Mouse (Mus musculus): ENCODE measurements around the gene Bri3. TPM values are rescaled to one million over a fixed set of nuclear protein-coding genes. Genes with fewer than 3 reads are reported as not detected.

Bri3 gene
- polyA plus RNA-seq, 1 experiment from 2014 or later: 133 TPM

DNA sequence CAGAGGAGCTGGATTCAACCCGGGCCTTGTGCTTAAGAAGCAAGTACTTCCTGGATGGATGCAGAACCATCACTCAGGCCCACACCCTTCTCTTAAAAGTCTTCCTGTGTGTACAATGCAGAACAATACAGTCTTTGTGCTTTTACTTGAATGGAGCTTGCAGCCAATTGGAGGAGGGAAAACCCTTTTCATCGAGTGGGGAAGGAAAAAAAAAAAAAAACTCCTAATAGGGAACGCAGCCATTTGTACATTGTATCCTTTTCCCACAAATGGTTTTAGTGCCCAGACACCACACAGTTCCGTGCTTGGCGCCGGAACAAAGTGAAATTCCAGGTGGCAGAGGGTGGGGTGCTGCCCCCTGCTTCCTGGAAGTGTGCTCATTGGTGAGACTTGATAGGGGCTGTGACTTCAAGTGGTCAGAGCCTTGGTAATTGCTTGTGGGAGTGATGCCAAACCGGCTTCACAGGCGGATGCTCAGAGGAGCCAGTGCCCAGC, 235.5 kb downstream of the Bri3 start:
- H3K4me1 ChIP-seq (replicated peaks): no peaks in the 10 kb centered on the region
- 61% methylated on average over 8 of the region's 8 CpGs for WGBS
- H3K27me3 ChIP-seq (replicated peaks): no peaks in the 10 kb centered on the region
- no peak overlapping the region for H3K9ac ChIP-seq
- H3K36me3 ChIP-seq: no peaks in the 10 kb centered on the region
- H3K4me2 ChIP-seq: no peak overlapping the region
- ATAC-seq (ENCODE audit: insufficient number of reproducible peaks, low FRiP score): no peak
- H3K4me3 ChIP-seq: no peak overlapping the region
- H3K9me3 ChIP-seq (replicated peaks): peaks cover 9% of the 10 kb centered on the region; the same call in 1 of the 2 replicates
- H3K27ac ChIP-seq (ENCODE audit: poor library complexity, severe bottlenecking): no peak overlapping the region

DNA sequence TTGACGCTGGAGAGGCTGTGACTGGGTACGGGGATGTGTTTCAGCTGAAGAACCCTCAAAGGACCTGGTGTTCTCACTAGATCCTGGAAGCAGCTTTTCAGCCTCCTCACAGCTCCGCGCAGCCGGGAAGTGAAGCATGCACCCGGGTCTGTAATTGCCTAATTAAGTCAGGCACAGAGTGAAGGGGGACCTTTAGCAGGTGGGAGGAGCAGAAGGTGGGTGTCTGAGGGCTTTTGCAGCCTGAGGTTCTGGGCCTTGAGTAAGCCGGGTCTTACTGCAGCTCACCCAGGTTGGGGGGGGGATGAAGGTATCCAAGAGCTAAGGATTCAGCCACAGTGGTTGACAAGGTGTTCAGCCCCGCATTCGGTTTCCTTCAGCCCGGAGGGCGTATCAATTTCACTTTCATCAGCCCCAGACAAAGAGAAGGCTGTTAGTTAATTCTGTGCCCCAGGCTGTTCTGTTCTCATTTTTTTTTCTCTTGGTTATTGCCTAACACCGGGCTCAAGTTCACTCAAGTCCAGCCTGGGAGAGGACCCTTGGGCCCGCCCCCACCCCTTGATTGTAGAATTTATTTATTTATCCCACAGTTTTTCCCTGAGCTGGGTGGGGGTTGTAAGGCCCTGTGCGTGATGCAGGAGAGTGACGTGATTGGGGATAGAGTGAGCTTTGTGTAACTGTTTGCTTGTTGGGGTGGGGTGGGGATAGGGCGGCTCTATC, 239.6 kb downstream of the Bri3 start:
- no peak for ATAC-seq (ENCODE audit: insufficient number of reproducible peaks, low FRiP score)
- Histone ChIP-seq H3K4me2 (no peak overlapping the region), H3K27ac (ENCODE audit: poor library complexity, severe bottlenecking) (no peak overlapping the region), H3K27me3 (replicated peaks) (no peaks in the 10 kb centered on the region), H3K4me1 (replicated peaks) (no peaks in the 10 kb centered on the region), H3K4me3 (no peak overlapping the region), H3K9ac (no peak overlapping the region), H3K9me3 (replicated peaks) (0 out of 2 replicates have a peak, but pooled peaks cover 7% of the 10 kb centered on the region), H3K36me3 (no peaks in the 10 kb centered on the region)
- WGBS: 59% methylated on average over 16 of the region's 16 CpGs

DNA sequence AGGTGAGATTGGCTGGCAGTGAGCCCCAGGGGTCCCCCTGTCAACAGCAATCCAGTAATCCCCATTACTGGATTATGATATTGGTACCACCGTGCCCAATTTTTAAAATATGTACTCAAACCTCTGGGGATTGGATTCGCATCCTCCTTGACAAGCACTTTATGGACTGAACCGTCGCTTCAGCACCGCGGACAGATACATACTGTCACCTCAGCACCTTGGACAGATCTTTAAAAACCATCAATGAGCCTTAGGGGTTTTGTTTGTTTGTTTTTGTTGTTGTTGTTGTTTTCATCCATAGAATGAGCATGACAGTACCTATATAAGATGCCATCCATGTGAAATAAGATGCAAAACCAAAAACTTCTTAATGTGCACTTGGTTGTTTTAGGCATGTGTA, 247.1 kb downstream of the Bri3 start:
- Histone ChIP-seq H3K4me1 (replicated peaks) (no peaks in the 10 kb centered on the region), H3K27ac (ENCODE audit: poor library complexity, severe bottlenecking) (no peak overlapping the region), H3K36me3 (no peaks in the 10 kb centered on the region), H3K27me3 (replicated peaks) (no peaks in the 10 kb centered on the region), H3K4me3 (no peak overlapping the region), H3K4me2 (no peak overlapping the region), H3K9ac (no peak overlapping the region), H3K9me3 (replicated peaks) (peaks cover 13% of the 10 kb centered on the region; the same call in 1 of the 2 replicates)
- no peak for ATAC-seq (ENCODE audit: insufficient number of reproducible peaks, low FRiP score)
- WGBS: 16% methylated on average over 6 of the region's 6 CpGs

Other genes starting within 250 kb of the Bri3 start
- gene Ccz1, start 229.6 kb upstream of the Bri3 start, polyA plus RNA-seq (2016; fragmentation: Nextera tagmentation; extraction: Ambion mirVana): 59.1 and 59.3 TPM in 2 replicates
- gene Ocm, start 217.8 kb upstream of the Bri3 start, polyA plus RNA-seq (2016; fragmentation: Nextera tagmentation; extraction: Ambion mirVana): not detected in 2 replicates
- gene Lmtk2, start 144.0 kb upstream of the Bri3 start, polyA plus RNA-seq (2016; fragmentation: Nextera tagmentation; extraction: Ambion mirVana): 6.9 and 7.6 TPM in 2 replicates
- 0.26 and 0.46 TPM in 2 replicates for gene Bhlha15, start 54.2 kb upstream of the Bri3 start, polyA plus RNA-seq (2016; fragmentation: Nextera tagmentation; extraction: Ambion mirVana)
- 19.1 and 19.3 TPM in 2 replicates for gene Tecpr1, start 20.8 kb upstream of the Bri3 start, polyA plus RNA-seq (2016; fragmentation: Nextera tagmentation; extraction: Ambion mirVana)
- gene Baiap2l1, start 113.7 kb downstream of the Bri3 start, polyA plus RNA-seq (2016; fragmentation: Nextera tagmentation; extraction: Ambion mirVana): 11.5 and 11.9 TPM in 2 replicates

All from heart, embryonic 12.5 days (tissue).